Comparison of ENCODE assay signal across 8 mouse cellular contexts in the genomic region with DNA sequence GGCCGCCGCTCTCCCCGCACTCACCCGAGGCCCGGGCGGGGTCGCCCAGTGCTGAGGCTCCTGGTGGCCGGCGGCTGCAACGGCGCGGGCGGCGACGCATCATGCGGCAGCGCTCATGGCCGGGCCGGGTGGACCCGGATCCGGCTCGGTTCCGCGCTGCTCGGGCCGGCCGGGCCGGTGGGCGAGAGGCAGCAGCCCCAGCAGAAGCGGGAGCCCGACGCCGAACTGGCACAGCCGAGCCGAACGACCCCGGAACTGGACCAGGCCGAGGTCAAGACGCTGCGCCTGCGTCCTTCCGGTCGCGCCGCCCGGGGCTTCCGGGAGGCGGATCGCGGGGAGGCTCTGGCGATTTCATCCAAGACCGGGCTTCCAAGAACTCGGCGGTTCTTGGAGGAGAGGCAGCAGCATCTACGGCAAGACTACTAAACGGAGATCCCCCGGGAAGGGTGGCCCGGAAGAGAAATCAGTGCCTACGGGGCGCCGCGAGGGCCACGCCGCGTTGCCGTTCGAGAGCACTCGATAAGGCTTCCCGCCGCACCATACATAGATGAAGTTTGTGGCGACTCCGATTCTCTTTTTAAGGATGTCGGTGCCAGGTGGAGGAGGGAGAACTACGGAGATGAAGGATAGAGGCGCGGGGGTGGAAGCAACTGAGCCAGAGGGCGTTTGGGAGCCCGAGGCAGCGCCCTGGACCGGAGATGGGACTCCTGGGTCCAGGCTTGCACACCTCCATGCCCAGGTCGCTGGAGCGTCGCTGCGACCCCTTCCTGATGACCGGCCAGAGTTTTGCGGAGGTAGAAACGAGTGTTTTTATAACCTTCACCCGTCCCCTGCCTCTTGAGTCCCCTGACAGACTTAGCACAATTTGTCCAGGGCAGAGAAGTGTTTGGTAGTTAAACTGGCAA. TPM values are rescaled to one million over a fixed set of nuclear protein-coding genes. Genes with fewer than 3 reads are reported as not detected.
DNase-seq lines count a peak whose midpoint lies in the region; ATAC-seq and TF ChIP-seq lines count a peak whose summit lies in the region.

TSS of gene Zdhhc7 (minus strand) at position 415 of the 905 bp plus-strand sequence.

- H3K27ac ChIP-seq in gastrocnemius, adult 2 months, result peak within 1 kb of the TSS; percentile 99
- peak within 1 kb of the TSS; percentile 93 for H3K27ac ChIP-seq in hindbrain, embryonic 16.5 days (ENCODE audit: low read depth, low read length)

- peak; percentile 58 for DNase-seq in R1 (ENCODE audit: low read depth, low spot score)
- DNase-seq in cerebellum, postnatal 36 days, result peak; percentile 80 to 87
- peak; percentile 91 for DNase-seq in gastrocnemius, adult 2 months
- peak; percentile 84 to 87 for DNase-seq in left cerebral cortex, adult 18-20 months (ENCODE audit: low spot score in 2 of 2)
- peak; percentile 88 to 89 for DNase-seq in lung, postnatal 4 days
- peak; percentile 63 for DNase-seq in retina, postnatal 7 days (ENCODE audit: low read depth, low spot score)
- DNase-seq in urinary bladder, adult 18-20 months (ENCODE audit: low spot score in 2 of 2), result peak; percentile 72 to 84

- peaks cover 23% of the 10 kb centered on the region for H3K4me1 ChIP-seq in hindbrain, embryonic 16.5 days (ENCODE audit: control insufficient read depth, insufficient read depth, low read depth, low read length)

- H3K4me2 ChIP-seq in hindbrain, embryonic 16.5 days (ENCODE audit: low read length), result peak within 1 kb of the TSS; percentile 71

- H3K9ac ChIP-seq in hindbrain, embryonic 16.5 days (ENCODE audit: low read depth, low read length), result peak within 1 kb of the TSS; percentile 89

- intact Hi-C loops in gastrocnemius, adult 2 months (cut with DNase I), result no loop called here

- WGBS in hindbrain, embryonic 16.5 days, result under 1% methylated on average over 72 of the region's 88 CpGs

- TF ChIP-seq CTCF in gastrocnemius, adult 2 months (IDR thresholded peaks at IDR 0.05), result no peak

- H3K36me3 ChIP-seq in hindbrain, embryonic 16.5 days (ENCODE audit: control insufficient read depth, insufficient read depth, low read length), result no peaks in the 10 kb centered on the region

- peak within 1 kb of the TSS; percentile 84 for H3K4me3 ChIP-seq in gastrocnemius, adult 2 months
- H3K4me3 ChIP-seq in hindbrain, embryonic 16.5 days (ENCODE audit: low read length), result peak within 1 kb of the TSS; percentile 84

- no peaks in the 10 kb centered on the region for H3K9me3 ChIP-seq in hindbrain, embryonic 16.5 days (ENCODE audit: control insufficient read depth, low read length)

- ATAC-seq in hindbrain, embryonic 16.5 days, result peak; percentile 87

- no peaks in the 10 kb centered on the region for H3K27me3 ChIP-seq in hindbrain, embryonic 16.5 days (replicated peaks; ENCODE audit: control insufficient read depth, insufficient read depth, low read length)

RNA-seq across cellular contexts. Expression of gene Zdhhc7, which starts in this region (rescaled TPM):
- 10 to 100 TPM; 23.9 to 27.6 TPM for total RNA-seq in gastrocnemius, adult 2 months (2021)
- polyA plus RNA-seq in hindbrain, embryonic 16.5 days (2015; fragmentation: Nextera tagmentation; extraction: Ambion mirVana), result 28.0 and 29.3 TPM in 2 replicates
- 10 to 100 TPM; 37.3 to 37.9 TPM for total RNA-seq in left cerebral cortex, adult 18-20 months (2021)

Comparison
In these comparisons a context has a peak if more than half of its experiments do, and no peak if none do; other contexts are left out.
1. Peak in every context shown above with its lines: DNase-seq, ATAC-seq, H3K4me3 ChIP-seq and H3K27ac ChIP-seq.